Mouse (Mus musculus): ENCODE data around the gene Stxbp5.

DNA sequence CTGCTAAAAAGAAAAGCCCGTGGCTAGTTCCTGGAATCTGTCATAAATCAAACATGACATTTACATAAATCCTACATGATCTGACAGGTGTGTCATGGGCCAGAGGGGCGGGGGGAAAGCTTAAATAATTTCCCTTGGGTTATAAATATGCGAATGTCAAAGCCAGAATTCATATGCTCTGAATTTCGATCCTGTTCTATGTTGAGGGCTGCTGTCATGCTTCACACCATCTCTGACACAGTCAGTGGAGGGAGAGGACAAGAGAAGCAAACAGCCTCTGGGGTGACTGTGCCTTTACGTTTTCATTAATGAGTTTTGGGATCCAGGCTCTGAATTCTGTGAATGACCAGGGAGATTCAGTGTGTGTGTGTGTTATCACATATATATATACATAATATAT, 180.9 kb downstream of the Stxbp5 start:
- TF ChIP-seq CTCF (IDR thresholded peaks at IDR 0.05; ENCODE audit: insufficient read depth, low read length) (no peak), POLR2A (IDR thresholded peaks at IDR 0.05; ENCODE audit: borderline replicate concordance, extremely low read depth, low read depth, low read length) (no peak)

All from lung, adult 2 months (tissue).